Mouse (Mus musculus) liver, adult (tissue): ENCODE data around the gene Pafah1b3.

Experiments
- GATA4 ChIP-seq: IDR thresholded peaks from 2 replicates; pipeline ENCODE4 v1.6.1; 2014; ENCODE audit warnings: mild to moderate bottlenecking, low read length; ENCODE audit not compliant: insufficient replicate concordance

The Pafah1b3 gene

DNA sequence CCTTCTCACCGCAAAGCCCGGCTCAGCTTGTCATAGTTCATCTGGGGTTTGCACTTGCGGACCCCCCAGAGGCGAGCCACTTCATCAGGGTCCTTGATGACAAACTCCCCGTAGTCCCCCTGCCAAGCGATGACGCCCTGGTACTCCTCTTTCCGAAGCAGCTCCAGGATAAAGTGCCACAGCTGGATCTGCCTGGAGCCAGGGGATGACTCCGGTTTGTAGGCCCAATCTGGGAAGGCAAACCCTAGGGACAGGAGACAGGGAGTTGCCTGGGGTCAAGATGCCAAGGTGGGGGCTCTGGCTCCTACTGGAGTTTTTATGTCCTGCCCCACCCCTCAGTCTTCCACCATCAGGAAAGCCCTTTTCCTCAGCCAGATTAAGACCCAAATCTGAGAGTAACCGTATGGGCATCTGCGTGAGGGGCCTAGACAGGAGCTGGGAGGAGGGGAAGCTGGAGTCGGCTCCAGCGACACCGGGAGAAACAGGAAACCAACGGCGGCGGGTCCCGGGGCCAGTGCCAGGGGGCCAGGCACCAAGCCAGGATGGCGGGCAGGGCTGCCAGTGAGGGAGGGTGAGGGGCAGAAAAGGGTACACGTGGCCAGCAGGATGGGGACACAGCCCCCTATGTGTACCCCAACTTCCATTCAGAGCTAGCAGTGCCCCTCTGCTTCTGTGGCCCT is 51.6 kb downstream of the Pafah1b3 start:
- no peak for TF ChIP-seq GATA4
